Mouse (Mus musculus): ENCODE measurements around the gene Mettl14.
"Not testable (repeated sequence)": the region's sequence is repeated elsewhere in the genome, so short reads cannot be mapped to it uniquely, and the experiment has no call there.

DNA sequence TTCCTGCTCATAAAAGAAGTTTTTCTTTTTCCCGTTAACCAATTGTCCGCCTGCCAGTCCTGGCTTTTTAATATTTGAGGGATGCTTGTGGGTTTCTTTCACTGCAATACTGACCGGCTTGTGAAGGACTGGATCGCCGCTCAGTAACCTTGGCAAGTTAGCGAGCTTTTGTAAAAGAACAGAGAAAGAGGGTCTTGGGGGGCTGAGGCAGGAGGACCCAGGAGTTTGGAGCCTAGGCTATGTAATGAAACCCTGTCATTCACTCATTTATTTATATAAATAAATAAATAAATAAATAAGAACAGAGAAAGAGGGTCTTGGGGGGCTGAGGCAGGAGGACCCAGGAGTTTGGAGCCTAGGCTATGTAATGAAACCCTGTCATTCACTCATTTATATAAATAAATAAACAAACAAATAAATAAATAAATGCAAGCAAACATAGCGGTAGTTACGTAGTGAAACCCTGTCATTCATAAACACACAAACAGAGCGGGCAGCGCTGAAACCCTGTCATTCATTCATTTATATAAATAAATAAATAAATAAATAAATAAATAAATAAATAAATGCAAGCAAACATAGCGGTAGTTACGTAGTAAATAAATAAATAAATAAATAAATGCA, 361 bp upstream of the Mettl14 start:
- not testable (repeated sequence) for TF ChIP-seq POLR2A (IDR thresholded peaks at IDR 0.05; ENCODE audit: low read depth, low read length); CTCF (conservative IDR thresholded peaks at IDR 0.05 in 1 of 2, IDR thresholded peaks at IDR 0.05 in 1 of 2; ENCODE audit: low read depth in 2 of 2, low read length in 2 of 2); ZNF384 (IDR thresholded peaks at IDR 0.05; ENCODE audit: low read depth, low read length); CHD2 (IDR thresholded peaks at IDR 0.05; ENCODE audit: low read length); TCF12 (IDR thresholded peaks at IDR 0.05; ENCODE audit: low read depth, low read length); TBP (conservative IDR thresholded peaks at IDR 0.05; ENCODE audit: low read depth, low read length)
